Mouse (Mus musculus) CD4-positive helper T cell, adult 2 months (primary cell): Measurements from ENCODE around the gene Fstl4.

Experiments used
- DNase-seq: peaks from one replicate; pipeline ENCODE4 v3.0.0-alpha.2; 2012; ENCODE audit warnings: low read depth, missing footprints, low spot score

The Fstl4 gene

GRCm38 (mm10) chr11:52767921-52768320 lies 3.5 kb downstream of the Fstl4 start:
- no peak for DNase-seq

- DNase-seq: no peak
Observed at GRCm38 (mm10) chr11:52773073-52773472, 8.6 kb downstream of the Fstl4 start.

- DNase-seq: no peak
Observed at GRCm38 (mm10) chr11:52775291-52775690, 10.9 kb downstream of the Fstl4 start.

GRCm38 (mm10) chr11:52782426-52782825 lies 18.0 kb downstream of the Fstl4 start:
- DNase-seq: no peak

GRCm38 (mm10) chr11:52794331-52794730 lies 29.9 kb downstream of the Fstl4 start:
- DNase-seq: no peak

GRCm38 (mm10) chr11:52809542-52809941 lies 45.1 kb downstream of the Fstl4 start:
- no peak for DNase-seq

- DNase-seq: no peak
Observed at GRCm38 (mm10) chr11:52816004-52816403, 51.6 kb downstream of the Fstl4 start.

- DNase-seq: no peak
Observed at GRCm38 (mm10) chr11:52820336-52820905, 56.0 kb downstream of the Fstl4 start.

- DNase-seq: no peak
Observed at GRCm38 (mm10) chr11:52826591-52826990, 62.2 kb downstream of the Fstl4 start.

GRCm38 (mm10) chr11:52831631-52832310 lies 67.3 kb downstream of the Fstl4 start:
- no peak for DNase-seq

GRCm38 (mm10) chr11:52832311-52832675 lies 67.9 kb downstream of the Fstl4 start:
- DNase-seq: no peak

- DNase-seq: no peak
Observed at GRCm38 (mm10) chr11:52848691-52849090, 84.3 kb downstream of the Fstl4 start.

GRCm38 (mm10) chr11:52850071-52850470 lies 85.6 kb downstream of the Fstl4 start:
- DNase-seq: no peak

- DNase-seq: no peak
Observed at GRCm38 (mm10) chr11:52872846-52873512, 108.5 kb downstream of the Fstl4 start.

- no peak for DNase-seq
Observed at GRCm38 (mm10) chr11:52875916-52876765, 111.7 kb downstream of the Fstl4 start.

GRCm38 (mm10) chr11:52877662-52878061 lies 113.2 kb downstream of the Fstl4 start:
- no peak for DNase-seq

- DNase-seq: no peak
Observed at GRCm38 (mm10) chr11:52879958-52880357, 115.5 kb downstream of the Fstl4 start.

- DNase-seq: peak; percentile 17
Observed at GRCm38 (mm10) chr11:52886559-52887303, 122.3 kb downstream of the Fstl4 start.

- DNase-seq: no peak
Observed at GRCm38 (mm10) chr11:52888150-52888549, 123.7 kb downstream of the Fstl4 start.

- no peak for DNase-seq
Observed at GRCm38 (mm10) chr11:52889527-52889926, 125.1 kb downstream of the Fstl4 start.

- DNase-seq: no peak
Observed at GRCm38 (mm10) chr11:52890156-52890555, 125.7 kb downstream of the Fstl4 start.
